Mouse (Mus musculus): Measurements from ENCODE around the gene Dab2. TPM values are rescaled to one million over a fixed set of nuclear protein-coding genes. Genes with fewer than 3 reads are reported as not detected.

The Dab2 gene
- polyA plus RNA-seq, 1 experiment = 550 TPM

- no peak for TF ChIP-seq POLR2A (IDR thresholded peaks at IDR 0.05; ENCODE audit: borderline replicate concordance, low read depth, low read length)
- no peak for TF ChIP-seq CTCF (IDR thresholded peaks at IDR 0.05; ENCODE audit: low read depth, low read length)
- Histone ChIP-seq H3K27ac (ENCODE audit: insufficient read depth, low read depth, low read length) (no peak overlapping the region), H3K4me3 (ENCODE audit: insufficient read depth, low read length) (no peak overlapping the region), H3K4me1 (ENCODE audit: control insufficient read depth, insufficient read depth, low read length) (peaks cover 9% of the 10 kb centered on the region)
These were observed 144.9 kb downstream of the Dab2 start for GRCm38 (mm10) chr15:6444452-6444851.

- H3K4me1 ChIP-seq (ENCODE audit: control insufficient read depth, insufficient read depth, low read length) = peaks cover 12% of the 10 kb centered on the region
- H3K4me3 ChIP-seq (ENCODE audit: insufficient read depth, low read length) = no peak within 1 kb of the TSS
- no peak within 1 kb of the TSS for H3K27ac ChIP-seq (ENCODE audit: insufficient read depth, low read depth, low read length)
- no peak for TF ChIP-seq POLR2A (IDR thresholded peaks at IDR 0.05; ENCODE audit: borderline replicate concordance, low read depth, low read length)
- TF ChIP-seq CTCF (IDR thresholded peaks at IDR 0.05; ENCODE audit: low read depth, low read length) = no peak
These were observed 145.5 kb downstream of the Dab2 start, which contains the start of gene C9 for GRCm38 (mm10) chr15:6445135-6445534. Gene C9, plus strand, starts transcription at chr15:6445327.

- TF ChIP-seq POLR2A (IDR thresholded peaks at IDR 0.05; ENCODE audit: borderline replicate concordance, low read depth, low read length) = no peak
- TF ChIP-seq CTCF (IDR thresholded peaks at IDR 0.05; ENCODE audit: low read depth, low read length) = no peak
- peaks cover 12% of the 10 kb centered on the region for H3K4me1 ChIP-seq (ENCODE audit: control insufficient read depth, insufficient read depth, low read length)
- H3K4me3 ChIP-seq (ENCODE audit: insufficient read depth, low read length) = no peak overlapping the region
- H3K27ac ChIP-seq (ENCODE audit: insufficient read depth, low read depth, low read length) = no peak overlapping the region
These were observed 146.6 kb downstream of the Dab2 start for GRCm38 (mm10) chr15:6446181-6446580.

GRCm38 (mm10) chr15:6448892-6449291 is 149.3 kb downstream of the Dab2 start:
- H3K27ac ChIP-seq (ENCODE audit: insufficient read depth, low read depth, low read length) = no peak overlapping the region
- H3K4me1 ChIP-seq (ENCODE audit: control insufficient read depth, insufficient read depth, low read length) = peaks cover 12% of the 10 kb centered on the region
- H3K4me3 ChIP-seq (ENCODE audit: insufficient read depth, low read length) = no peak overlapping the region
- TF ChIP-seq CTCF (IDR thresholded peaks at IDR 0.05; ENCODE audit: low read depth, low read length) (no peak), POLR2A (IDR thresholded peaks at IDR 0.05; ENCODE audit: borderline replicate concordance, low read depth, low read length) (no peak)

- H3K4me1 ChIP-seq (ENCODE audit: control insufficient read depth, insufficient read depth, low read length) = peaks cover 3% of the 10 kb centered on the region; the same call in 1 of the 2 replicates
- no peak for TF ChIP-seq POLR2A (IDR thresholded peaks at IDR 0.05; ENCODE audit: borderline replicate concordance, low read depth, low read length)
- TF ChIP-seq CTCF (IDR thresholded peaks at IDR 0.05; ENCODE audit: low read depth, low read length) = no peak
- no peak overlapping the region for H3K4me3 ChIP-seq (ENCODE audit: insufficient read depth, low read length)
- H3K27ac ChIP-seq (ENCODE audit: insufficient read depth, low read depth, low read length) = no peak overlapping the region
These were observed 154.9 kb downstream of the Dab2 start for GRCm38 (mm10) chr15:6454461-6454860.

- Histone ChIP-seq H3K27ac (ENCODE audit: insufficient read depth, low read depth, low read length) (no peak overlapping the region), H3K4me1 (ENCODE audit: control insufficient read depth, insufficient read depth, low read length) (no peaks in the 10 kb centered on the region), H3K4me3 (ENCODE audit: insufficient read depth, low read length) (no peak overlapping the region)
- TF ChIP-seq CTCF (IDR thresholded peaks at IDR 0.05; ENCODE audit: low read depth, low read length) (no peak), POLR2A (IDR thresholded peaks at IDR 0.05; ENCODE audit: borderline replicate concordance, low read depth, low read length) (no peak)
These were observed 161.8 kb downstream of the Dab2 start for GRCm38 (mm10) chr15:6461381-6461780.

GRCm38 (mm10) chr15:6463361-6463923 is 163.9 kb downstream of the Dab2 start:
- H3K4me3 ChIP-seq (ENCODE audit: insufficient read depth, low read length) = no peak overlapping the region
- H3K4me1 ChIP-seq (ENCODE audit: control insufficient read depth, insufficient read depth, low read length) = no peaks in the 10 kb centered on the region
- TF ChIP-seq POLR2A (IDR thresholded peaks at IDR 0.05; ENCODE audit: borderline replicate concordance, low read depth, low read length) = no peak
- TF ChIP-seq CTCF (IDR thresholded peaks at IDR 0.05; ENCODE audit: low read depth, low read length) = no peak

GRCm38 (mm10) chr15:6466995-6467394 is 167.4 kb downstream of the Dab2 start:
- Histone ChIP-seq H3K4me1 (ENCODE audit: control insufficient read depth, insufficient read depth, low read length) (no peaks in the 10 kb centered on the region), H3K27ac (ENCODE audit: insufficient read depth, low read depth, low read length) (no peak overlapping the region), H3K4me3 (ENCODE audit: insufficient read depth, low read length) (no peak overlapping the region)
- TF ChIP-seq CTCF (IDR thresholded peaks at IDR 0.05; ENCODE audit: low read depth, low read length) (no peak), POLR2A (IDR thresholded peaks at IDR 0.05; ENCODE audit: borderline replicate concordance, low read depth, low read length) (no peak)

More at GRCm38 (mm10) chr15:6463361-6463923, 163.9 kb downstream of the Dab2 start:
- no peak overlapping the region for H3K27ac ChIP-seq (ENCODE audit: insufficient read depth, low read depth, low read length)

GRCm38 (mm10) chr15:6468845-6469244 is 169.3 kb downstream of the Dab2 start:
- Histone ChIP-seq H3K4me1 (ENCODE audit: control insufficient read depth, insufficient read depth, low read length) (no peaks in the 10 kb centered on the region), H3K27ac (ENCODE audit: insufficient read depth, low read depth, low read length) (no peak overlapping the region), H3K4me3 (ENCODE audit: insufficient read depth, low read length) (no peak overlapping the region)
- no peak for TF ChIP-seq POLR2A (IDR thresholded peaks at IDR 0.05; ENCODE audit: borderline replicate concordance, low read depth, low read length)
- TF ChIP-seq CTCF (IDR thresholded peaks at IDR 0.05; ENCODE audit: low read depth, low read length) = no peak

GRCm38 (mm10) chr15:6469384-6469783 is 169.8 kb downstream of the Dab2 start:
- no peaks in the 10 kb centered on the region for H3K4me1 ChIP-seq (ENCODE audit: control insufficient read depth, insufficient read depth, low read length)
- TF ChIP-seq CTCF (IDR thresholded peaks at IDR 0.05; ENCODE audit: low read depth, low read length) (no peak), POLR2A (IDR thresholded peaks at IDR 0.05; ENCODE audit: borderline replicate concordance, low read depth, low read length) (no peak)
- no peak overlapping the region for H3K4me3 ChIP-seq (ENCODE audit: insufficient read depth, low read length)
- no peak overlapping the region for H3K27ac ChIP-seq (ENCODE audit: insufficient read depth, low read depth, low read length)
